Mouse (Mus musculus): ENCODE results near the gene Msmo1. TPM values are rescaled to one million over a fixed set of nuclear protein-coding genes. Genes with fewer than 3 reads are reported as not detected.

Gene Msmo1
- 79.5 and 90.1 TPM in 2 replicates for polyA plus RNA-seq (2015; fragmentation: Nextera tagmentation; extraction: Ambion mirVana)

GRCm38 (mm10) chr8:64733271-64733943, at the start of gene Msmo1:
Gene Msmo1, minus strand, starts transcription at chr8:64733792.
- peak within 1 kb of the TSS; percentile 82 for H3K4me3 ChIP-seq
- under 1% methylated on average over 60 of the region's 60 CpGs for WGBS
- H3K4me2 ChIP-seq, result peak within 1 kb of the TSS; percentile 77
- H3K9me3 ChIP-seq, result no peaks in the 10 kb centered on the region
- peak within 1 kb of the TSS; percentile 72 for H3K9ac ChIP-seq
- peaks cover 12% of the 10 kb centered on the region for H3K36me3 ChIP-seq
- H3K27ac ChIP-seq, result peak within 1 kb of the TSS; percentile 73; the same call in 1 of the 2 replicates
- peak; percentile 100 for ATAC-seq (ENCODE audit: insufficient number of reproducible peaks, insufficient read depth, low FRiP score, low TSS enrichment, low read depth)
- H3K27me3 ChIP-seq, result no peaks in the 10 kb centered on the region
- H3K4me1 ChIP-seq, result peaks cover 19% of the 10 kb centered on the region

GRCm38 (mm10) chr8:64781947-64782346, 48.4 kb upstream of the Msmo1 start:
- Histone ChIP-seq H3K9me3 (no peaks in the 10 kb centered on the region), H3K4me3 (no peak overlapping the region), H3K4me2 (no peak overlapping the region), H3K27ac (no peak overlapping the region), H3K4me1 (0 out of 2 replicates have a peak, but pooled peaks cover 3% of the 10 kb centered on the region), H3K36me3 (peaks cover 7% of the 10 kb centered on the region), H3K9ac (no peak overlapping the region), H3K27me3 (no peaks in the 10 kb centered on the region)
- WGBS, result 72% methylated on average over 6 of the region's 6 CpGs
- no peak for ATAC-seq (ENCODE audit: insufficient number of reproducible peaks, insufficient read depth, low FRiP score, low TSS enrichment, low read depth)

- Histone ChIP-seq H3K4me3 (no peak overlapping the region), H3K4me1 (0 out of 2 replicates have a peak, but pooled peaks cover 3% of the 10 kb centered on the region), H3K9me3 (no peaks in the 10 kb centered on the region), H3K27ac (no peak overlapping the region), H3K27me3 (no peaks in the 10 kb centered on the region), H3K9ac (no peak overlapping the region), H3K36me3 (peaks cover 13% of the 10 kb centered on the region), H3K4me2 (no peak overlapping the region)
- 76% methylated on average over 9 of the region's 9 CpGs for WGBS
- ATAC-seq (ENCODE audit: insufficient number of reproducible peaks, insufficient read depth, low FRiP score, low TSS enrichment, low read depth), result no peak
Measured at GRCm38 (mm10) chr8:64777925-64778324, 44.3 kb upstream of the Msmo1 start.

GRCm38 (mm10) chr8:64774136-64774535, 40.5 kb upstream of the Msmo1 start:
- H3K4me1 ChIP-seq, result no peaks in the 10 kb centered on the region
- ATAC-seq (ENCODE audit: insufficient number of reproducible peaks, insufficient read depth, low FRiP score, low TSS enrichment, low read depth), result no peak
- H3K9ac ChIP-seq, result no peak overlapping the region
- H3K4me2 ChIP-seq, result no peak overlapping the region
- no peaks in the 10 kb centered on the region for H3K9me3 ChIP-seq
- H3K27ac ChIP-seq, result no peak overlapping the region
- peaks cover 9% of the 10 kb centered on the region for H3K36me3 ChIP-seq
- H3K27me3 ChIP-seq, result no peaks in the 10 kb centered on the region
- 96% methylated on average over 6 of the region's 6 CpGs for WGBS
- no peak overlapping the region for H3K4me3 ChIP-seq

- Histone ChIP-seq H3K9ac (no peak overlapping the region), H3K4me1 (no peaks in the 10 kb centered on the region), H3K4me3 (no peak overlapping the region), H3K27ac (no peak overlapping the region), H3K27me3 (no peaks in the 10 kb centered on the region), H3K4me2 (no peak overlapping the region), H3K36me3 (0 out of 2 replicates have a peak, but pooled peaks cover 7% of the 10 kb centered on the region), H3K9me3 (no peaks in the 10 kb centered on the region)
- WGBS, result 84% methylated on average over 7 of the region's 7 CpGs
- no peak for ATAC-seq (ENCODE audit: insufficient number of reproducible peaks, insufficient read depth, low FRiP score, low TSS enrichment, low read depth)
Measured at GRCm38 (mm10) chr8:64770814-64771213, 37.2 kb upstream of the Msmo1 start.

GRCm38 (mm10) chr8:64769586-64769985, 36.0 kb upstream of the Msmo1 start:
- Histone ChIP-seq H3K9ac (no peak overlapping the region), H3K4me3 (no peak overlapping the region), H3K4me1 (no peaks in the 10 kb centered on the region), H3K27ac (no peak overlapping the region), H3K9me3 (no peaks in the 10 kb centered on the region), H3K4me2 (no peak overlapping the region), H3K36me3 (0 out of 2 replicates have a peak, but pooled peaks cover 2% of the 10 kb centered on the region), H3K27me3 (no peaks in the 10 kb centered on the region)
- ATAC-seq (ENCODE audit: insufficient number of reproducible peaks, insufficient read depth, low FRiP score, low TSS enrichment, low read depth), result no peak
- 91% methylated on average over 7 of the region's 7 CpGs for WGBS

GRCm38 (mm10) chr8:64768645-64769044, 35.1 kb upstream of the Msmo1 start:
- no peak overlapping the region for H3K4me2 ChIP-seq
- no peaks in the 10 kb centered on the region for H3K27me3 ChIP-seq
- H3K4me3 ChIP-seq, result no peak overlapping the region
- H3K9me3 ChIP-seq, result no peaks in the 10 kb centered on the region
- no peak for ATAC-seq (ENCODE audit: insufficient number of reproducible peaks, insufficient read depth, low FRiP score, low TSS enrichment, low read depth)
- H3K9ac ChIP-seq, result no peak overlapping the region
- no peaks in the 10 kb centered on the region for H3K4me1 ChIP-seq
- no peak overlapping the region for H3K27ac ChIP-seq
- WGBS, result 89% methylated on average over 5 of the region's 9 CpGs
- no peaks in the 10 kb centered on the region for H3K36me3 ChIP-seq

- Histone ChIP-seq H3K4me1 (no peaks in the 10 kb centered on the region), H3K9ac (no peak overlapping the region), H3K36me3 (no peaks in the 10 kb centered on the region), H3K4me3 (no peak overlapping the region), H3K4me2 (no peak overlapping the region), H3K27me3 (no peaks in the 10 kb centered on the region), H3K9me3 (no peaks in the 10 kb centered on the region), H3K27ac (no peak overlapping the region)
- WGBS, result 92% methylated on average over 9 of the region's 9 CpGs
- ATAC-seq (ENCODE audit: insufficient number of reproducible peaks, insufficient read depth, low FRiP score, low TSS enrichment, low read depth), result no peak
Measured at GRCm38 (mm10) chr8:64767047-64767446, 33.5 kb upstream of the Msmo1 start.

GRCm38 (mm10) chr8:64764075-64764474, 30.5 kb upstream of the Msmo1 start:
- Histone ChIP-seq H3K9ac (no peak overlapping the region), H3K4me2 (no peak overlapping the region), H3K9me3 (no peaks in the 10 kb centered on the region), H3K4me3 (no peak overlapping the region), H3K36me3 (peaks cover 7% of the 10 kb centered on the region), H3K27me3 (no peaks in the 10 kb centered on the region), H3K4me1 (no peaks in the 10 kb centered on the region), H3K27ac (no peak overlapping the region)
- 92% methylated on average over 9 of the region's 9 CpGs for WGBS
- no peak for ATAC-seq (ENCODE audit: insufficient number of reproducible peaks, insufficient read depth, low FRiP score, low TSS enrichment, low read depth)

GRCm38 (mm10) chr8:64762751-64763150, 29.2 kb upstream of the Msmo1 start:
- no peaks in the 10 kb centered on the region for H3K27me3 ChIP-seq
- no peak overlapping the region for H3K4me2 ChIP-seq
- ATAC-seq (ENCODE audit: insufficient number of reproducible peaks, insufficient read depth, low FRiP score, low TSS enrichment, low read depth), result no peak
- H3K9ac ChIP-seq, result no peak overlapping the region
- peaks cover 15% of the 10 kb centered on the region for H3K36me3 ChIP-seq
- 82% methylated on average over 1 of the region's 1 CpGs for whole genome bisulfite sequencing
- H3K4me3 ChIP-seq, result no peak overlapping the region
- H3K27ac ChIP-seq, result no peak overlapping the region
- no peaks in the 10 kb centered on the region for H3K9me3 ChIP-seq
- H3K4me1 ChIP-seq, result no peaks in the 10 kb centered on the region

GRCm38 (mm10) chr8:64761430-64761829, 27.8 kb upstream of the Msmo1 start:
- H3K4me2 ChIP-seq, result no peak overlapping the region
- H3K9me3 ChIP-seq, result no peaks in the 10 kb centered on the region
- H3K27ac ChIP-seq, result no peak overlapping the region
- ATAC-seq (ENCODE audit: insufficient number of reproducible peaks, insufficient read depth, low FRiP score, low TSS enrichment, low read depth), result no peak
- no peak overlapping the region for H3K9ac ChIP-seq
- peaks cover 18% of the 10 kb centered on the region for H3K36me3 ChIP-seq
- H3K4me1 ChIP-seq, result no peaks in the 10 kb centered on the region
- no peaks in the 10 kb centered on the region for H3K27me3 ChIP-seq
- no peak overlapping the region for H3K4me3 ChIP-seq
- 83% methylated on average over 8 of the region's 8 CpGs for WGBS

- ATAC-seq (ENCODE audit: insufficient number of reproducible peaks, insufficient read depth, low FRiP score, low TSS enrichment, low read depth), result no peak
- Histone ChIP-seq H3K27me3 (no peaks in the 10 kb centered on the region), H3K36me3 (peaks cover 24% of the 10 kb centered on the region), H3K9ac (no peak overlapping the region), H3K4me3 (no peak overlapping the region), H3K4me2 (no peak overlapping the region), H3K4me1 (no peaks in the 10 kb centered on the region), H3K27ac (no peak overlapping the region), H3K9me3 (no peaks in the 10 kb centered on the region)
- 91% methylated on average over 15 of the region's 15 CpGs for WGBS
Measured at GRCm38 (mm10) chr8:64757956-64758355, 24.4 kb upstream of the Msmo1 start.

Data from embryonic facial prominence, embryonic 13.5 days (tissue).